Mouse (Mus musculus) kidney, adult 2 months (tissue): ENCODE measurements around the gene H2-Eb2. TPM values are rescaled to one million over a fixed set of nuclear protein-coding genes. Genes with fewer than 3 reads are reported as not detected.
"Not testable (repeated sequence)": the region's sequence is repeated elsewhere in the genome, so short reads cannot be mapped to it uniquely, and the experiment has no call there.

Experiments used
- DNase-seq: peaks from one replicate; pipeline ENCODE4 v3.0.0; 2021
- H3K27ac ChIP-seq: fragments of 200-500 bp; 2 replicates; pipeline ENCODE4 v1.5.1; 2012; ENCODE audit warnings: low read depth, low read length, control low read depth, inconsistent platforms; ENCODE audit not compliant: insufficient read depth
- H3K27me3 ChIP-seq: fragments of 200-500 bp; replicated peaks from 2 replicates; pipeline ENCODE4 v1.6.1; 2012; ENCODE audit warnings: mild to moderate bottlenecking, moderate library complexity, low read length, inconsistent platforms; ENCODE audit not compliant: control insufficient read depth, insufficient read depth
- H3K36me3 ChIP-seq: fragments of 200-500 bp; 2 replicates; pipeline ENCODE4 v1.6.1; 2012; ENCODE audit warnings: mild to moderate bottlenecking, moderate library complexity, low read length, inconsistent platforms; ENCODE audit not compliant: control insufficient read depth, insufficient read depth
- H3K4me1 ChIP-seq: fragments of 200-500 bp; 2 replicates; pipeline ENCODE4 v1.6.1; 2011; ENCODE audit warnings: low read length; ENCODE audit not compliant: control insufficient read depth, insufficient read depth
- H3K4me3 ChIP-seq: fragments of 200-500 bp; 2 replicates; pipeline ENCODE4 v1.5.1; 2011; ENCODE audit warnings: mild to moderate bottlenecking, low read depth, low read length, control low read depth; ENCODE audit not compliant: insufficient read depth
- CTCF ChIP-seq: fragments of 200-500 bp; conservative IDR thresholded peaks from 2 replicates; pipeline ENCODE4 v1.5.1; 2011; ENCODE audit warnings: low read depth, mild to moderate bottlenecking, control low read depth, low read length, moderate library complexity, mixed read lengths; ENCODE audit not compliant: insufficient read depth, insufficient read length
- POLR2A ChIP-seq: fragments of 200-500 bp; IDR thresholded peaks from one replicate; pipeline ENCODE4 v1.6.1; 2011; ENCODE audit warnings: low read depth, low read length, control low read depth
- WGBS: fragments of 180-500 bp; shearing (Covaris S2); methylation state at CpG from one replicate; pipeline ENCODE4 v1.1.7; 2018; 5-methylcytosine and 5-hydroxymethylcytosine counted together
- polyA plus RNA-seq: library from polyadenylated mRNA; depleted of rRNA; stranded (reverse); fragments of >200 nt; gene quantifications from 2 replicates; pipeline ENCODE4 v1.2.3, GENCODE M21; 2012

H2-Eb2 gene
- polyA plus RNA-seq, 1 experiment, result 0.78 TPM

- no peaks in the 10 kb centered on the region for H3K27me3 ChIP-seq
- H3K27ac ChIP-seq, result no peak within 1 kb of the TSS
- H3K4me3 ChIP-seq, result peak within 1 kb of the TSS; percentile 21
- no peaks in the 10 kb centered on the region for H3K36me3 ChIP-seq
- TF ChIP-seq CTCF (no peak), POLR2A (no peak)
- no peaks in the 10 kb centered on the region for H3K4me1 ChIP-seq
- peak; percentile 94 for DNase-seq
These were observed 20.0 kb upstream of the H2-Eb2 start, which contains the start of gene H2-Eb1 for GRCm38 (mm10) chr17:34305380-34306030. Gene H2-Eb1 (plus strand): TSS chr17:34305867.

GRCm38 (mm10) chr17:34306407-34306806, 19.1 kb upstream of the H2-Eb2 start:
- Histone ChIP-seq H3K4me3 (no peak overlapping the region), H3K27me3 (no peaks in the 10 kb centered on the region), H3K27ac (no peak overlapping the region), H3K4me1 (no peaks in the 10 kb centered on the region), H3K36me3 (no peaks in the 10 kb centered on the region)
- WGBS, result 80% methylated on average over 2 of the region's 2 CpGs
- no peak for DNase-seq
- TF ChIP-seq POLR2A (no peak), CTCF (no peak)

GRCm38 (mm10) chr17:34307216-34307615, 18.2 kb upstream of the H2-Eb2 start:
- no peak for TF ChIP-seq CTCF
- no peak for TF ChIP-seq POLR2A
- Histone ChIP-seq H3K27ac (no peak overlapping the region), H3K36me3 (no peaks in the 10 kb centered on the region), H3K4me1 (no peaks in the 10 kb centered on the region), H3K27me3 (no peaks in the 10 kb centered on the region), H3K4me3 (no peak overlapping the region)
- DNase-seq, result no peak

- peak overlapping the region; percentile 9; the same call in 1 of the 2 replicates for H3K4me3 ChIP-seq
- TF ChIP-seq POLR2A, result no peak
- TF ChIP-seq CTCF, result no peak
- WGBS, result 84% methylated on average over 4 of the region's 4 CpGs
- no peak overlapping the region for H3K27ac ChIP-seq
- no peaks in the 10 kb centered on the region for H3K36me3 ChIP-seq
- no peak for DNase-seq
- H3K27me3 ChIP-seq, result no peaks in the 10 kb centered on the region
- no peaks in the 10 kb centered on the region for H3K4me1 ChIP-seq
These were observed 17.3 kb upstream of the H2-Eb2 start for GRCm38 (mm10) chr17:34308161-34308560.

GRCm38 (mm10) chr17:34309225-34309624, 16.2 kb upstream of the H2-Eb2 start:
- 24% methylated on average over 10 of the region's 10 CpGs for WGBS
- Histone ChIP-seq H3K4me1 (no peaks in the 10 kb centered on the region), H3K27ac (peak overlapping the region; percentile 52; the same call in 1 of the 2 replicates)

GRCm38 (mm10) chr17:34309683-34310385, 15.6 kb upstream of the H2-Eb2 start:
- H3K36me3 ChIP-seq, result no peaks in the 10 kb centered on the region
- 24% methylated on average over 38 of the region's 38 CpGs for WGBS
- H3K4me3 ChIP-seq, result peak overlapping the region; percentile 73
- no peaks in the 10 kb centered on the region for H3K4me1 ChIP-seq
- TF ChIP-seq POLR2A, result peak; percentile 34
- TF ChIP-seq CTCF, result no peak
- peak overlapping the region; percentile 52; the same call in 1 of the 2 replicates for H3K27ac ChIP-seq
- H3K27me3 ChIP-seq, result no peaks in the 10 kb centered on the region
- DNase-seq, result peak; percentile 83

More at GRCm38 (mm10) chr17:34309225-34309624, 16.2 kb upstream of the H2-Eb2 start:
- no peaks in the 10 kb centered on the region for H3K36me3 ChIP-seq
- no peak for TF ChIP-seq POLR2A
- no peak for TF ChIP-seq CTCF
- peak overlapping the region; percentile 73 for H3K4me3 ChIP-seq
- DNase-seq, result peak; percentile 18
- H3K27me3 ChIP-seq, result no peaks in the 10 kb centered on the region

GRCm38 (mm10) chr17:34310526-34310925, 14.9 kb upstream of the H2-Eb2 start:
- H3K36me3 ChIP-seq, H3K4me3 ChIP-seq, H3K4me1 ChIP-seq, DNase-seq, H3K27me3 ChIP-seq, H3K27ac ChIP-seq: not testable (repeated sequence)
- 69% methylated on average over 3 of the region's 3 CpGs for WGBS
